Mouse (Mus musculus) CH12.LX (cell line): ENCODE data around the gene 2210011C24Rik. TPM values are rescaled to one million over a fixed set of nuclear protein-coding genes. Genes with fewer than 3 reads are reported as not detected.
A peak's percentile ranks its signal among the peaks of the same experiment; 100 is the strongest.

Experiments used
- DNase-seq: peaks from one replicate; pipeline ENCODE4 v3.0.0-alpha.2; 2013; ENCODE audit errors: extremely low read depth
- H3K27ac ChIP-seq: 2 replicates; pipeline ENCODE4 v1.5.1; 2012; ENCODE audit warnings: low read depth, mild to moderate bottlenecking, control low read depth, moderate library complexity; ENCODE audit not compliant: insufficient read depth
- H3K27me3 ChIP-seq: replicated peaks from 2 replicates; pipeline ENCODE3; 2012; ENCODE audit warnings: inconsistent platforms
- H3K36me3 ChIP-seq, 2 experiments: replicated peaks in 1 of 2; 2 replicates each; pipeline versions ENCODE3 to v1.6.1; 2012; ENCODE audit warnings: inconsistent platforms in 1 of 2, low read length in 1 of 2, mild to moderate bottlenecking in 1 of 2, mixed read lengths in 1 of 2, moderate library complexity in 1 of 2; ENCODE audit not compliant: control insufficient read depth in 1 of 2, insufficient read depth in 1 of 2
- H3K4me1 ChIP-seq, 2 experiments: 2 replicates each; pipeline ENCODE4 v1.6.1; 2012; ENCODE audit warnings: inconsistent platforms in 1 of 2, moderate library complexity in 1 of 2; ENCODE audit not compliant: insufficient read depth in 2 of 2, control insufficient read depth in 1 of 2
- H3K4me2 ChIP-seq: 2 replicates; pipeline ENCODE4 v1.6.1; 2012; ENCODE audit warnings: low read depth, mild to moderate bottlenecking, control low read depth; ENCODE audit not compliant: poor library complexity, insufficient read depth, severe bottlenecking
- H3K4me3 ChIP-seq, 3 experiments: fragments of 150-350 bp in 1 of 3; sonication (generic) in 1 of 3; replicated peaks in 1 of 3; 2 replicates each; pipeline versions ENCODE3 to v1.5.1; 2011 to 2012; ENCODE audit warnings: low read depth in 2 of 3, low read length in 2 of 3, mild to moderate bottlenecking in 2 of 3, moderate library complexity in 2 of 3, control low read depth in 1 of 3, improper control_type of control experiment in 1 of 3, inconsistent platforms in 1 of 3, mixed read lengths in 1 of 3; ENCODE audit not compliant: poor library complexity in 1 of 3
- H3K79me2 ChIP-seq: replicated peaks from 2 replicates; pipeline ENCODE4 v1.6.1; 2012; ENCODE audit warnings: mild to moderate bottlenecking, moderate library complexity; ENCODE audit not compliant: control insufficient read depth, poor library complexity, insufficient read depth, severe bottlenecking; ENCODE audit errors: extremely low read depth
- H3K9ac ChIP-seq: 2 replicates; pipeline ENCODE4 v1.6.1; 2012; ENCODE audit warnings: low read depth, mild to moderate bottlenecking, control low read depth, moderate library complexity; ENCODE audit not compliant: insufficient read depth
- H3K9me3 ChIP-seq: replicated peaks from 2 replicates; pipeline ENCODE3; 2012; ENCODE audit warnings: low read length, inconsistent platforms, mixed read lengths
- CHD1 ChIP-seq: IDR thresholded peaks from 2 replicates; pipeline ENCODE4 v1.6.1; 2012; ENCODE audit warnings: low read depth, low read length, improper control_type of control experiment, inconsistent platforms
- E2F4 ChIP-seq: IDR thresholded peaks from 2 replicates; pipeline ENCODE4 v1.6.1; 2011; ENCODE audit warnings: low read depth, low read length, improper control_type of control experiment; ENCODE audit not compliant: insufficient replicate concordance
- ETS1 ChIP-seq: conservative IDR thresholded peaks from 2 replicates; pipeline ENCODE4 v1.6.1; 2012; ENCODE audit warnings: low read depth, mild to moderate bottlenecking, inconsistent platforms, low read length, improper control_type of control experiment, moderate library complexity
- GABPA ChIP-seq: IDR thresholded peaks from 2 replicates; pipeline ENCODE4 v1.6.1; 2012; ENCODE audit warnings: low read depth, low read length, improper control_type of control experiment, inconsistent platforms; ENCODE audit not compliant: insufficient replicate concordance
- HCFC1 ChIP-seq: IDR thresholded peaks from 2 replicates; pipeline ENCODE4 v1.6.1; 2012; ENCODE audit warnings: low read depth, mild to moderate bottlenecking, inconsistent platforms, low read length, improper control_type of control experiment
- JUN ChIP-seq: IDR thresholded peaks from 2 replicates; pipeline ENCODE4 v1.6.1; 2011; ENCODE audit warnings: low read depth, mild to moderate bottlenecking, low read length, improper control_type of control experiment, moderate library complexity; ENCODE audit not compliant: insufficient read depth
- JUND ChIP-seq: conservative IDR thresholded peaks from 2 replicates; pipeline ENCODE4 v1.6.1; 2011; ENCODE audit warnings: low read depth, low read length, improper control_type of control experiment
- KAT2A ChIP-seq: IDR thresholded peaks from 2 replicates; pipeline ENCODE4 v1.6.1; 2012; ENCODE audit warnings: low read length, improper control_type of control experiment, inconsistent platforms; ENCODE audit not compliant: insufficient replicate concordance
- MAFK ChIP-seq: IDR thresholded peaks from 2 replicates; pipeline ENCODE4 v1.6.1; 2011; ENCODE audit warnings: low read length, improper control_type of control experiment; ENCODE audit not compliant: insufficient replicate concordance
- MAZ ChIP-seq: IDR thresholded peaks from 2 replicates; pipeline ENCODE4 v1.6.1; 2012; ENCODE audit warnings: low read depth, mild to moderate bottlenecking, inconsistent platforms, low read length, improper control_type of control experiment, moderate library complexity
- MEF2A ChIP-seq: IDR thresholded peaks from 2 replicates; pipeline ENCODE4 v1.6.1; 2014; ENCODE audit warnings: low read depth, mild to moderate bottlenecking, inconsistent platforms, low read length, improper control_type of control experiment, borderline replicate concordance
- MXI1 ChIP-seq: IDR thresholded peaks from 2 replicates; pipeline ENCODE4 v1.6.1; 2011; ENCODE audit warnings: mild to moderate bottlenecking, low read depth, low read length, improper control_type of control experiment
- MYC ChIP-seq: IDR thresholded peaks from 2 replicates; pipeline ENCODE4 v1.6.1; 2011; ENCODE audit warnings: low read depth, mild to moderate bottlenecking, improper control_type of control experiment, low read length
- NELFE ChIP-seq: IDR thresholded peaks from 2 replicates; pipeline ENCODE4 v1.6.1; 2011; ENCODE audit warnings: low read depth, low read length, improper control_type of control experiment
- POLR2A ChIP-seq: IDR thresholded peaks from 2 replicates; pipeline ENCODE4 v1.6.1; 2011; ENCODE audit warnings: low read depth, mild to moderate bottlenecking, improper control_type of control experiment, low read length
- RCOR1 ChIP-seq: conservative IDR thresholded peaks from 2 replicates; pipeline ENCODE4 v1.6.1; 2012; ENCODE audit warnings: low read depth, mild to moderate bottlenecking, inconsistent platforms, low read length, improper control_type of control experiment
- TBP ChIP-seq: conservative IDR thresholded peaks from 2 replicates; pipeline ENCODE4 v1.6.1; 2011; ENCODE audit warnings: low read depth, low read length, improper control_type of control experiment
- TCF12 ChIP-seq: IDR thresholded peaks from 2 replicates; pipeline ENCODE4 v1.6.1; 2014; ENCODE audit warnings: low read depth, mild to moderate bottlenecking, inconsistent platforms, low read length, improper control_type of control experiment
- USF1 ChIP-seq: IDR thresholded peaks from 2 replicates; pipeline ENCODE4 v1.6.1; 2014; ENCODE audit warnings: low read depth, mild to moderate bottlenecking, inconsistent platforms, low read length, improper control_type of control experiment
- USF2 ChIP-seq: conservative IDR thresholded peaks from 2 replicates; pipeline ENCODE4 v1.6.1; 2011; ENCODE audit warnings: low read depth, low read length, improper control_type of control experiment
- ZC3H11A ChIP-seq: IDR thresholded peaks from 2 replicates; pipeline ENCODE4 v1.6.1; 2012; ENCODE audit warnings: low read depth, mild to moderate bottlenecking, inconsistent platforms, low read length, improper control_type of control experiment
- dilution Hi-C: fragments of 300-500 bp; cut with MboI; formaldehyde crosslinking; loops from 2 replicates; pipeline ENCODE4 v1.14.3; 2020; ENCODE audit warnings: low sequenced_read_pairs; ENCODE audit not compliant: extremely low pct_unique_long_range_greater_than_20kb, extremely low pct_ligation_motif_present
- in situ Hi-C: fragments of 300-500 bp; cut with MboI; formaldehyde crosslinking; loops from 3 replicates; pipeline ENCODE4 v1.14.3; 2019; ENCODE audit warnings: low sequenced_read_pairs, low pct_ligation_motif_present, low pct_unique_long_range_greater_than_20kb, mixed read lengths
- polyA plus RNA-seq: library from polyadenylated mRNA; unstranded; fragments of >175 nt; gene quantifications from 2 replicates; pipeline ENCODE4 v1.2.1, GENCODE M21; 2012; ENCODE audit warnings: low read depth; ENCODE audit not compliant: insufficient read length
- total RNA-seq, 2 experiments: library from RNA; depleted of rRNA; stranded (reverse); fragments of 300-350 nt in 1 of 2; fragments of >200 nt in 1 of 2; gene quantifications; 2 replicates each; pipeline ENCODE4 v1.2.3; 2012 to 2014

2210011C24Rik gene
- total and polyA plus RNA-seq, 3 experiments = not detected

DNA sequence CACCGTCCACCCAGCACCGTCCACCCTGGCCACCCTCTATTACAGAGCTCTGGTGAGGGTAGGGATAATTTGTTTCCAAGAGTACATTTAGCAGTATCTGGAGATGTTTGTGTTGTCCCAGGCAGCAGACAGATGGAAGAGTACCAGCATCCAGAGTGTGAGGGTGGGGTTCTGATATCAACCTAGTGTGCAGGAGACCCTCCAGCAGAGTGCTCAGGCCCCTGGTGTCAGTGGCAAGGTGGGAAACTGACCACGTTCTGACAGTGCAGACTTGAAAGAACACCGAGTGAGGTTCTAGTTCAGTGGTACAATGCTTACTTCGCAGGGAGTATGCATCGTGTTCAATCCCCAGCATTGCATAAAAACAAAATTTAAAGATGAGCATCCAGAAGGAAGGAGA lies 40.3 kb downstream of the 2210011C24Rik start:
- peaks cover 26 to 47% of the 10 kb centered on the region in 2 experiments for H3K36me3 ChIP-seq
- dilution Hi-C loops = no loop called here
- peak overlapping the region; percentile 66; the same call in 1 of the 2 replicates for H3K4me2 ChIP-seq
- in situ Hi-C loops = no loop called here
- peaks cover 12 to 30% of the 10 kb centered on the region in 2 experiments for H3K4me1 ChIP-seq
- no peaks in the 10 kb centered on the region for H3K27me3 ChIP-seq
- H3K9me3 ChIP-seq = no peaks in the 10 kb centered on the region
- peak overlapping the region in 2 of 3 experiments; percentile 40 to 82 for H3K4me3 ChIP-seq
- no peak for DNase-seq
- TF ChIP-seq HCFC1 (no peak), JUN (no peak), TCF12 (no peak), ETS1 (no peak), E2F4 (no peak), GABPA (no peak), POLR2A (no peak), ZC3H11A (no peak), JUND (no peak), RCOR1 (no peak), MAZ (no peak)
- no peak overlapping the region for H3K27ac ChIP-seq
- no peak overlapping the region; the same call in 1 of the 2 replicates for H3K9ac ChIP-seq
- H3K79me2 ChIP-seq = peaks cover 4% of the 10 kb centered on the region; the same call in 1 of the 2 replicates

GRCm38 (mm10) chr8:83971121-83971520 lies 40.9 kb downstream of the 2210011C24Rik start:
- H3K4me2 ChIP-seq = no peak overlapping the region
- H3K9me3 ChIP-seq = no peaks in the 10 kb centered on the region
- no peak overlapping the region for H3K9ac ChIP-seq
- peaks cover 12 to 24% of the 10 kb centered on the region in 2 experiments for H3K4me1 ChIP-seq
- dilution Hi-C loops = no loop called here
- H3K27ac ChIP-seq = no peak overlapping the region
- peaks cover 27 to 51% of the 10 kb centered on the region in 2 experiments for H3K36me3 ChIP-seq
- H3K4me3 ChIP-seq = no peak overlapping the region
- no peak for TF ChIP-seq CHD1
- no peak for TF ChIP-seq POLR2A
- no peak for TF ChIP-seq TBP
- TF ChIP-seq HCFC1 = no peak
- TF ChIP-seq MAFK = no peak
- no peak for TF ChIP-seq MYC
- no peak for TF ChIP-seq USF2
- TF ChIP-seq USF1 = no peak
- TF ChIP-seq KAT2A = no peak
- no peak for TF ChIP-seq MXI1
- TF ChIP-seq NELFE = no peak
- TF ChIP-seq ZC3H11A = no peak
- TF ChIP-seq TCF12 = no peak
- no peak for TF ChIP-seq MEF2A
- no peak for TF ChIP-seq E2F4
- no peak for DNase-seq
- peaks cover 4% of the 10 kb centered on the region; the same call in 1 of the 2 replicates for H3K79me2 ChIP-seq
- H3K27me3 ChIP-seq = no peaks in the 10 kb centered on the region
- in situ Hi-C loops = no loop called here
